Mouse (Mus musculus): Measurements from ENCODE around the gene Fxn. TPM values are rescaled to one million over a fixed set of nuclear protein-coding genes. Genes with fewer than 3 reads are reported as not detected.
A peak's percentile ranks its signal among the peaks of the same experiment; 100 is the strongest.

Gene Fxn
- polyA plus RNA-seq, 1 experiment from 2014 or later: 60.4 TPM

DNA sequence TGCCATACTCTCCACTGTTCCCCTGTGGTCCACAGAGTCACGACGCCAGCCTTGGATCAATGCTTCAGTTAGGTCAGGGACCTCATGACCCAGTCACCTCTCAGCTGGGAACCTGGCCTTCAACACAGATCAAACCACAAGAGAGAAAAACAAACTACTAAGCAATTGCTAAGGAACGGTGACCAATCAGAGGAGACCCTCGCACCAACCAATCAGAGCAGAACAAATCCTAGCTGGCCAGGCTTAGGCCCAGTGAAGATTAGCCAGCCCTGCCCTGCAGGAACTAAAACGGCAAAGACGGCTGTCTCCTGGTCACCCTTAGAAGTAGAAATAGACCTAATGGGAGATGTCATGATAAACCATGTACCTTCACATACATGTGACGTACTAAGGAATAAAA is 9.1 kb downstream of the Fxn start:
- no peak for ATAC-seq (ENCODE audit: insufficient number of reproducible peaks, insufficient read depth, low FRiP score, low read depth)
- 49% methylated on average over 7 of the region's 7 CpGs for WGBS
- peaks cover 55% of the 10 kb centered on the region for H3K36me3 ChIP-seq (ENCODE audit: control insufficient read depth, insufficient read depth, low read length)
- no peaks in the 10 kb centered on the region for H3K27me3 ChIP-seq (ENCODE audit: control insufficient read depth, insufficient read depth, low read length)
- peak overlapping the region; percentile 32; the same call in 1 of the 2 replicates for H3K9ac ChIP-seq (ENCODE audit: low read length)
- peak overlapping the region; percentile 46 for H3K4me2 ChIP-seq (ENCODE audit: low read length)
- 0 out of 4 replicates have a peak overlapping the region, but pooled peaks of 1 of the 2 experiments have one; percentile 14 for H3K4me3 ChIP-seq (ENCODE audit: control insufficient read depth in 1 of 2, insufficient read depth in 1 of 2, low read depth in 1 of 2, low read length in 2 of 2)
- H3K4me1 ChIP-seq (ENCODE audit: control insufficient read depth in 2 of 2, insufficient read depth in 2 of 2, low read length in 2 of 2): peaks cover 0 to 3% of the 10 kb centered on the region in 2 experiments; a peak in 2 of 4 replicates
- no peak overlapping the region for H3K27ac ChIP-seq (replicated peaks in 1 of 2; ENCODE audit: control insufficient read depth in 1 of 2, insufficient read depth in 1 of 2, low read depth in 2 of 2, low read length in 2 of 2)
- H3K9me3 ChIP-seq (ENCODE audit: control insufficient read depth, low read length): no peaks in the 10 kb centered on the region

DNA sequence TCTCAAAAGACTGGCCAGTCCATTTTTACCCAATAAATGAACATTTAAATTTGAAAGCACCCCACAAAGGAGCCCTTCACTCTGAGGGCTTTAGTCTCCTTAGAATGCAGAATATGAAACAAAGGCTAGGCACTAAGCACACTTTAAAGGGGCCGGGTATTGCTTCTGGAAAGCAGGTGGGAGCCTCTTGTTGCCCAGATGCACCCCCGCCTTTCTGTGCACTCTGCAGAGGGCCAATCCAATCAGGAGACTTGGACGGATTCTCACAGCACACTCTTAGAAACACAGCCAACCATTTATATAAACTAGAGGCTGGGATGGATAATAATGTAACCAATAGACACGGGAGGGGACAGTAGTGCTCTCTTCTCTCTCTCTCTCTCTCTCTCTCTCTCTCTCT is 11.9 kb downstream of the Fxn start:
- H3K9ac ChIP-seq (ENCODE audit: low read length): no peak overlapping the region
- H3K36me3 ChIP-seq (ENCODE audit: control insufficient read depth, insufficient read depth, low read length): peaks cover 62% of the 10 kb centered on the region
- H3K4me3 ChIP-seq (ENCODE audit: control insufficient read depth in 1 of 2, insufficient read depth in 1 of 2, low read depth in 1 of 2, low read length in 2 of 2): no peak overlapping the region
- WGBS: 79% methylated on average over 4 of the region's 4 CpGs
- no peaks in the 10 kb centered on the region for H3K9me3 ChIP-seq (ENCODE audit: control insufficient read depth, low read length)
- H3K4me1 ChIP-seq (ENCODE audit: control insufficient read depth in 2 of 2, insufficient read depth in 2 of 2, low read length in 2 of 2): peaks cover 0 to 3% of the 10 kb centered on the region in 2 experiments; a peak in 2 of 4 replicates
- H3K4me2 ChIP-seq (ENCODE audit: low read length): no peak overlapping the region
- no peak for ATAC-seq (ENCODE audit: insufficient number of reproducible peaks, insufficient read depth, low FRiP score, low read depth)
- no peak overlapping the region for H3K27ac ChIP-seq (replicated peaks in 1 of 2; ENCODE audit: control insufficient read depth in 1 of 2, insufficient read depth in 1 of 2, low read depth in 2 of 2, low read length in 2 of 2)
- no peaks in the 10 kb centered on the region for H3K27me3 ChIP-seq (ENCODE audit: control insufficient read depth, insufficient read depth, low read length)

- Histone ChIP-seq H3K4me2 (ENCODE audit: low read length) (no peak overlapping the region), H3K9ac (ENCODE audit: low read length) (no peak overlapping the region), H3K27ac (replicated peaks in 1 of 2; ENCODE audit: control insufficient read depth in 1 of 2, insufficient read depth in 1 of 2, low read depth in 2 of 2, low read length in 2 of 2) (no peak overlapping the region), H3K9me3 (ENCODE audit: control insufficient read depth, low read length) (no peaks in the 10 kb centered on the region), H3K36me3 (ENCODE audit: control insufficient read depth, insufficient read depth, low read length) (peaks cover 76% of the 10 kb centered on the region), H3K4me1 (ENCODE audit: control insufficient read depth in 2 of 2, insufficient read depth in 2 of 2, low read length in 2 of 2) (no peaks in the 10 kb centered on the region), H3K4me3 (ENCODE audit: control insufficient read depth in 1 of 2, insufficient read depth in 1 of 2, low read depth in 1 of 2, low read length in 2 of 2) (no peak overlapping the region), H3K27me3 (ENCODE audit: control insufficient read depth, insufficient read depth, low read length) (no peaks in the 10 kb centered on the region)
- no peak for ATAC-seq (ENCODE audit: insufficient number of reproducible peaks, insufficient read depth, low FRiP score, low read depth)
- WGBS: 83% methylated on average over 7 of the region's 7 CpGs
These were observed 14.2 kb downstream of the Fxn start for GRCm38 (mm10) chr19:24266046-24266830.

- no peak overlapping the region for H3K9ac ChIP-seq (ENCODE audit: low read length)
- peaks cover 74% of the 10 kb centered on the region for H3K36me3 ChIP-seq (ENCODE audit: control insufficient read depth, insufficient read depth, low read length)
- H3K4me3 ChIP-seq (ENCODE audit: control insufficient read depth in 1 of 2, insufficient read depth in 1 of 2, low read depth in 1 of 2, low read length in 2 of 2): no peak overlapping the region
- no peaks in the 10 kb centered on the region for H3K9me3 ChIP-seq (ENCODE audit: control insufficient read depth, low read length)
- 0 out of 2 replicates have a peak, but pooled peaks have one; percentile 60 for ATAC-seq (ENCODE audit: insufficient number of reproducible peaks, insufficient read depth, low FRiP score, low read depth)
- 44% methylated on average over 7 of the region's 7 CpGs for WGBS
- H3K4me1 ChIP-seq (ENCODE audit: control insufficient read depth in 2 of 2, insufficient read depth in 2 of 2, low read length in 2 of 2): peaks cover 0 to 2% of the 10 kb centered on the region in 2 experiments; a peak in 2 of 4 replicates
- H3K4me2 ChIP-seq (ENCODE audit: low read length): no peak overlapping the region
- no peaks in the 10 kb centered on the region for H3K27me3 ChIP-seq (ENCODE audit: control insufficient read depth, insufficient read depth, low read length)
- H3K27ac ChIP-seq (replicated peaks in 1 of 2; ENCODE audit: control insufficient read depth in 1 of 2, insufficient read depth in 1 of 2, low read depth in 2 of 2, low read length in 2 of 2): no peak overlapping the region
These were observed 15.4 kb downstream of the Fxn start for GRCm38 (mm10) chr19:24264991-24265390.

- Histone ChIP-seq H3K9ac (ENCODE audit: low read length) (no peak overlapping the region), H3K9me3 (ENCODE audit: control insufficient read depth, low read length) (no peaks in the 10 kb centered on the region), H3K4me3 (ENCODE audit: control insufficient read depth in 1 of 2, insufficient read depth in 1 of 2, low read depth in 1 of 2, low read length in 2 of 2) (no peak overlapping the region), H3K27ac (replicated peaks in 1 of 2; ENCODE audit: control insufficient read depth in 1 of 2, insufficient read depth in 1 of 2, low read depth in 2 of 2, low read length in 2 of 2) (no peak overlapping the region), H3K4me1 (ENCODE audit: control insufficient read depth in 2 of 2, insufficient read depth in 2 of 2, low read length in 2 of 2) (peaks cover 8 to 17% of the 10 kb centered on the region in 2 experiments), H3K36me3 (ENCODE audit: control insufficient read depth, insufficient read depth, low read length) (peaks cover 65% of the 10 kb centered on the region), H3K27me3 (ENCODE audit: control insufficient read depth, insufficient read depth, low read length) (no peaks in the 10 kb centered on the region), H3K4me2 (ENCODE audit: low read length) (no peak overlapping the region)
- 85% methylated on average over 14 of the region's 14 CpGs for WGBS
- no peak for ATAC-seq (ENCODE audit: insufficient number of reproducible peaks, insufficient read depth, low FRiP score, low read depth)
These were observed 17.7 kb downstream of the Fxn start for GRCm38 (mm10) chr19:24262736-24263135.

- no peaks in the 10 kb centered on the region for H3K27me3 ChIP-seq (ENCODE audit: control insufficient read depth, insufficient read depth, low read length)
- ATAC-seq (ENCODE audit: insufficient number of reproducible peaks, insufficient read depth, low FRiP score, low read depth): 0 out of 2 replicates have a peak, but pooled peaks have one; percentile 37
- H3K4me3 ChIP-seq (ENCODE audit: control insufficient read depth in 1 of 2, insufficient read depth in 1 of 2, low read depth in 1 of 2, low read length in 2 of 2): no peak overlapping the region
These were observed 20.7 kb downstream of the Fxn start for GRCm38 (mm10) chr19:24259390-24260351.

GRCm38 (mm10) chr19:24258368-24258767 is 22.0 kb downstream of the Fxn start:
- Histone ChIP-seq H3K4me1 (ENCODE audit: control insufficient read depth in 2 of 2, insufficient read depth in 2 of 2, low read length in 2 of 2) (peaks cover 10 to 17% of the 10 kb centered on the region in 2 experiments), H3K9ac (ENCODE audit: low read length) (no peak overlapping the region), H3K27me3 (ENCODE audit: control insufficient read depth, insufficient read depth, low read length) (no peaks in the 10 kb centered on the region), H3K4me2 (ENCODE audit: low read length) (no peak overlapping the region), H3K9me3 (ENCODE audit: control insufficient read depth, low read length) (no peaks in the 10 kb centered on the region), H3K4me3 (ENCODE audit: control insufficient read depth in 1 of 2, insufficient read depth in 1 of 2, low read depth in 1 of 2, low read length in 2 of 2) (no peak overlapping the region), H3K27ac (replicated peaks in 1 of 2; ENCODE audit: control insufficient read depth in 1 of 2, insufficient read depth in 1 of 2, low read depth in 2 of 2, low read length in 2 of 2) (peak overlapping the region; percentile 24 to 25; a peak in 2 of 4 replicates), H3K36me3 (ENCODE audit: control insufficient read depth, insufficient read depth, low read length) (peaks cover 26% of the 10 kb centered on the region)
- no peak for ATAC-seq (ENCODE audit: insufficient number of reproducible peaks, insufficient read depth, low FRiP score, low read depth)
- WGBS: 5% methylated on average over 5 of the region's 5 CpGs

More at GRCm38 (mm10) chr19:24259390-24260351, 20.7 kb downstream of the Fxn start:
- Histone ChIP-seq H3K4me1 (ENCODE audit: control insufficient read depth in 2 of 2, insufficient read depth in 2 of 2, low read length in 2 of 2) (peaks cover 8 to 17% of the 10 kb centered on the region in 2 experiments), H3K9me3 (ENCODE audit: control insufficient read depth, low read length) (no peaks in the 10 kb centered on the region), H3K4me2 (ENCODE audit: low read length) (no peak overlapping the region), H3K36me3 (ENCODE audit: control insufficient read depth, insufficient read depth, low read length) (peaks cover 39% of the 10 kb centered on the region), H3K27ac (replicated peaks in 1 of 2; ENCODE audit: control insufficient read depth in 1 of 2, insufficient read depth in 1 of 2, low read depth in 2 of 2, low read length in 2 of 2) (peak overlapping the region in 1 of 2 experiments; percentile 41; a peak in 1 of 4 replicates), H3K9ac (ENCODE audit: low read length) (no peak overlapping the region)
- WGBS: 64% methylated on average over 12 of the region's 12 CpGs

All from heart, embryonic 14.5 days (tissue).